Mouse (Mus musculus) intestine, embryonic 16.5 days (tissue): ENCODE measurements around the gene Cdk17. TPM values are rescaled to one million over a fixed set of nuclear protein-coding genes. Genes with fewer than 3 reads are reported as not detected.

Experiments used
- ATAC-seq: fragments of 200-750 bp; cut with Nextera tagmentation; 2 replicates; pipeline ENCODE4 v1.8.0; 2017; ENCODE audit warnings: moderate TSS enrichment, moderate library complexity
- H3K27ac ChIP-seq: fragments of 300-500 bp; sonication (generic); 2 replicates; pipeline ENCODE4 v1.5.1; 2014; ENCODE audit warnings: mild to moderate bottlenecking, low read length
- H3K27me3 ChIP-seq: fragments of 300-500 bp; sonication (generic); replicated peaks from 2 replicates; pipeline ENCODE4 v1.6.1; 2014; ENCODE audit warnings: low read length, control low read depth, mixed read lengths; ENCODE audit not compliant: control insufficient read depth, insufficient read depth
- H3K36me3 ChIP-seq: fragments of 300-500 bp; sonication (generic); 2 replicates; pipeline ENCODE4 v1.6.1; 2014; ENCODE audit warnings: low read length, control low read depth; ENCODE audit not compliant: control insufficient read depth, insufficient read depth
- H3K4me1 ChIP-seq: fragments of 300-500 bp; sonication (generic); 2 replicates; pipeline ENCODE4 v1.6.1; 2014; ENCODE audit warnings: low read length, control low read depth, mixed read lengths; ENCODE audit not compliant: control insufficient read depth, insufficient read depth
- H3K4me2 ChIP-seq: fragments of 300-500 bp; sonication (generic); 2 replicates; pipeline ENCODE4 v1.6.1; 2014; ENCODE audit warnings: low read depth, low read length, control low read depth
- H3K4me3 ChIP-seq: fragments of 300-500 bp; sonication (generic); 2 replicates; pipeline ENCODE4 v1.5.1; 2014; ENCODE audit warnings: mild to moderate bottlenecking, low read length
- H3K9ac ChIP-seq: fragments of 300-500 bp; sonication (generic); 2 replicates; pipeline ENCODE4 v1.6.1; 2014; ENCODE audit warnings: low read depth, low read length
- H3K9me3 ChIP-seq: fragments of 300-500 bp; sonication (generic); 2 replicates; pipeline ENCODE4 v1.6.1; 2016; ENCODE audit warnings: low read length, control low read depth; ENCODE audit not compliant: control insufficient read depth
- WGBS: fragments of 180-500 bp; shearing (Covaris S2); extraction: QIAGEN DNeasy Blood & Tissue Kit; methylation state at CpG from one replicate; pipeline ENCODE4 v1.1.7; 2014; 5-methylcytosine and 5-hydroxymethylcytosine counted together
- polyA plus RNA-seq: library from polyadenylated mRNA; unstranded; fragments of >200 nt; fragmentation: Nextera tagmentation; extraction: Ambion mirVana; gene quantifications from 2 replicates; pipeline ENCODE4 v1.2.1, GENCODE M21; 2015

The Cdk17 gene
- polyA plus RNA-seq, 1 experiment from 2014 or later, result 8.3 TPM

DNA sequence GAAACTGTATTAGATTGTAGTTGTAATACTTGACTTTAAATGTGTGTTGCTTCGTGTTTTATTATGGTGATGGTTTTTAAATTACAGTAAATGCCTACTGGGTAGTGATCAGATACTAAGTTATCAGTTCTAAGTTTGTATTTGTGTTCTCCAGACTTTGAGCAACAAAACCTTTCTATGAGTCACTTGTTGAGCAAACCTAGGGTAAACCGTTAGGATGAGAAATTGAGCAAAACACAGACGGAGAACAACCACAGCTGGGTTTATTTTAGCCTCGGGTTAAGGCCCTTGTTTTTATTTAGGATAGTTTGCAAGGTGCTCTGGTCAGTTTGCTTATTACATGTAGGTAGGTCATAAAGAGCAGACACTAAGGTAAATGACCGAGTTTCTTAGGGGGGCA lies 46.5 kb downstream of the Cdk17 start:
- H3K27ac ChIP-seq, result no peak overlapping the region
- H3K27me3 ChIP-seq, result no peaks in the 10 kb centered on the region
- no peaks in the 10 kb centered on the region for H3K9me3 ChIP-seq
- no peak overlapping the region for H3K9ac ChIP-seq
- WGBS, result 75% methylated on average over 5 of the region's 5 CpGs
- no peak overlapping the region for H3K4me3 ChIP-seq
- H3K36me3 ChIP-seq, result no peaks in the 10 kb centered on the region
- no peak for ATAC-seq
- H3K4me2 ChIP-seq, result no peak overlapping the region
- H3K4me1 ChIP-seq, result no peaks in the 10 kb centered on the region

DNA sequence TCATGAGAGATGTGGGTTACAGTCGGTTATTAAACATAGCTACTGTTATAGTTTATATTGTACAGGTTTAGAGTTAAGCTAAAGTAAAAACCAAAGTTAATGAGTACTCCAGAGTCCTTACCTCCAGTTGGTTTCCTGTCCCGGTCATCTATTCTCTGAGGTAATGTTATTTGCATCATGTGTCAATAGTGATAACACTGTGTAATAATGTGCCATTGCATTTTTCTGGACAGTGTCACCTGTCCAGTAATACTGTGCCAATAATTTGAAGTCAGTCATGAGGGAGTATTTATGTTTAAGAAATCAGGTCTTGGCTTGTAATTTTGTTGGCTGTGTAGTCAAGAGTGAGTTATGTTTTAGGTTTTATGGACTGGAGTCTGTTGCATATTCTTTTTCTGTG lies 52.0 kb downstream of the Cdk17 start:
- H3K9ac ChIP-seq, result no peak overlapping the region
- no peak for ATAC-seq
- H3K36me3 ChIP-seq, result peaks cover 3% of the 10 kb centered on the region; the same call in 1 of the 2 replicates
- no peak overlapping the region for H3K27ac ChIP-seq
- H3K4me2 ChIP-seq, result no peak overlapping the region
- H3K4me1 ChIP-seq, result no peaks in the 10 kb centered on the region; the same call in 1 of the 2 replicates
- H3K27me3 ChIP-seq, result no peaks in the 10 kb centered on the region
- H3K9me3 ChIP-seq, result peaks cover 2% of the 10 kb centered on the region; the same call in 1 of the 2 replicates
- WGBS, result 73% methylated on average over 2 of the region's 2 CpGs
- H3K4me3 ChIP-seq, result no peak overlapping the region

DNA sequence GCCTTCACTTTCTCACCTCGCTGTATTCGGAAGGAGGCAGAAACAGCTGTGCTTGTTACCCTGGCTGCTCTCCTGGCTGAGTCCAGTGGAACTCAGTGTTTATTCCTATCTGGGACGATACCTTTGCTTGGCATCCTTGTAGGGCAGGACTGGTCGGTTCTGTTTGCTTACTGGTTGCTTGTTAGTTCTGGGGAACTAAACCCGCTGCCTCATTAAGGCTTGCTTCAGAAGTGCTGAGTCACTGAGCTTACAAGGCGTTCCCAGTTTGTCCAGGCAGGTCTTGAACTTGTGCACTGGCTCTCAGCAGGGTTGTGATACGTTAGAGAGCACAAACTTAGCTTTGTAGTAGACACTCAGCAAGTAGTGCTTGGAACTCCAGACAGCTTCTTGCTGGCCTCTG lies 52.7 kb downstream of the Cdk17 start:
- WGBS, result 78% methylated on average over 7 of the region's 7 CpGs
- peaks cover 3% of the 10 kb centered on the region; the same call in 1 of the 2 replicates for H3K36me3 ChIP-seq
- H3K27me3 ChIP-seq, result no peaks in the 10 kb centered on the region
- no peaks in the 10 kb centered on the region; the same call in 1 of the 2 replicates for H3K4me1 ChIP-seq
- no peak overlapping the region for H3K9ac ChIP-seq
- no peak for ATAC-seq
- H3K27ac ChIP-seq, result no peak overlapping the region
- no peak overlapping the region for H3K4me2 ChIP-seq
- H3K4me3 ChIP-seq, result no peak overlapping the region
- peaks cover 2% of the 10 kb centered on the region; the same call in 1 of the 2 replicates for H3K9me3 ChIP-seq

DNA sequence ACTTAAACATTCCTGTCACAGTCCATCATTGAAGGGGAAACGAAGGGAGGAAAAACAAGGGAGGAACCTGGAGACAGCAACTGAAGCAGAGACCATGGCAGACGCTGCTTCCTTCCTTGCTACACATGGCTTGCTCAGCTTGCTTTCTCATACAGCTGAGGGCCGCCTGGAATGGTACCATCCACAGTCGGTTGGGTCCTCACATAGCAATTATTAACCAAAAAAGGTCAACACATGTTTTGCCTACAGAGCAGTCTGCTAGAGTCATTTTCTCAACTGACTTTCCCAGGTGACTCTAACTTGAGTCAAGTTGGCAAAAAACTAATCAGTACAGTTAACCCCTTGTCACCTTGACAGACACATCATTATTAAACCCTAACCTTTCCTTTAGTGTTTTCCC lies 53.6 kb downstream of the Cdk17 start:
- peaks cover 2% of the 10 kb centered on the region; the same call in 1 of the 2 replicates for H3K9me3 ChIP-seq
- H3K9ac ChIP-seq, result no peak overlapping the region
- 61% methylated on average over 4 of the region's 4 CpGs for WGBS
- no peaks in the 10 kb centered on the region for H3K27me3 ChIP-seq
- H3K4me3 ChIP-seq, result no peak overlapping the region
- ATAC-seq, result no peak
- H3K27ac ChIP-seq, result no peak overlapping the region
- no peak overlapping the region for H3K4me2 ChIP-seq
- no peaks in the 10 kb centered on the region; the same call in 1 of the 2 replicates for H3K4me1 ChIP-seq
- peaks cover 3% of the 10 kb centered on the region; the same call in 1 of the 2 replicates for H3K36me3 ChIP-seq

DNA sequence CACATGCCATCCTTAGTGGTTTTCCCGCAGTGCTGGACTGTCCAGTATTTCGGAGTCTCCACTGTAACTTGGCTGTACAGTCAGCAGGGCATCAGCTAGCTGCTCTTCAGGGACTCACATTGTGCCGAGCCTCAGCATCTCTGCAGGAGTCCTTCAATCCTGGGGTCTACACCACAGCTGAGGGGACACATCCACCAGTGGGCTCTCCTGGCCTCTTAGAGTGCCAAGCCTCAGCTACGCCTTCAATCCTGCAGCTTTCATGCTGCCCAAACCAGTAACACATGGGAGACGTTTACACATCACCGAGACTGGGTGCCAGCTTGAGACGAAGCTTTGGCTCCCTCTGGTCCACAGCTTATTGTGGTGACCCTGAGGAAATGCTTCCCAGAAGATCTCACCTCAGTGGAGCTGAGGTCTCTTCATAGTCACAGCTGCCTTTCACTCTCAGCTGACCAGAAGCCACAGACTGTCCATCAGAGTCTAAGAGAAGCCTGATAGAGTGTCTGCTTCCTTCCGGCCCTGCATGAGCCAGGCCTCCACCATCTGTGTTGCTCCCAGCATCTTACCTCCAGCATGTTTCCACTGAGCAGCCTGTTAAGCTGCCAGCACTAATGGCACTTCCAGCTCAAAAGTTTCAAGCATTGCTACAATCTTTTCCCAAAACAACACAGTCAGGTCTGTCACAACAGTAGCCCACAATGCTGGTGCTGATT lies 54.5 kb downstream of the Cdk17 start:
- Histone ChIP-seq H3K4me3 (no peak overlapping the region), H3K9me3 (peaks cover 2% of the 10 kb centered on the region; the same call in 1 of the 2 replicates), H3K9ac (no peak overlapping the region), H3K27me3 (no peaks in the 10 kb centered on the region), H3K36me3 (peaks cover 3% of the 10 kb centered on the region; the same call in 1 of the 2 replicates), H3K27ac (no peak overlapping the region), H3K4me1 (no peaks in the 10 kb centered on the region; the same call in 1 of the 2 replicates), H3K4me2 (no peak overlapping the region)
- no peak for ATAC-seq
- WGBS, result 91% methylated on average over 8 of the region's 8 CpGs

DNA sequence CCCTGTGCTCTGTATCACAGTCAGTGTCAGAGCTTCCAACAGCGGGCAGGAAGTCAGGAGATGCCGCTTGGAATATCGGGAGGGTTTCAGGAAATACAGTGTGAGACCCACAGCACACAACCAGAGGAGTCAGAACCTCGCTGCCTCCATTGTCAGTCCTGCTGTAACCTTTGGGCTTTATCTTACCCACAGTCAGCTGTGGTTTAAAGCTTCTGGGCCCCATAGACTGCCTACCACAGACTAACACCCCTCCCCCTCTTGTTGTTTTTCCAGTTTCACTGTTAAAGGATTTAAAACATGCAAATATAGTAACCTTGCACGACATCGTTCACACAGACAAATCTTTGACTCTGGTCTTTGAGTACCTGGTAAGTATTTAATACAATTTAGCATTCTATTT lies 65.1 kb downstream of the Cdk17 start:
- Histone ChIP-seq H3K4me3 (no peak overlapping the region), H3K9ac (no peak overlapping the region), H3K4me2 (no peak overlapping the region), H3K36me3 (peaks cover 3% of the 10 kb centered on the region; the same call in 1 of the 2 replicates), H3K27ac (no peak overlapping the region), H3K27me3 (no peaks in the 10 kb centered on the region), H3K9me3 (no peaks in the 10 kb centered on the region), H3K4me1 (no peaks in the 10 kb centered on the region)
- 84% methylated on average over 6 of the region's 6 CpGs for WGBS
- no peak for ATAC-seq

DNA sequence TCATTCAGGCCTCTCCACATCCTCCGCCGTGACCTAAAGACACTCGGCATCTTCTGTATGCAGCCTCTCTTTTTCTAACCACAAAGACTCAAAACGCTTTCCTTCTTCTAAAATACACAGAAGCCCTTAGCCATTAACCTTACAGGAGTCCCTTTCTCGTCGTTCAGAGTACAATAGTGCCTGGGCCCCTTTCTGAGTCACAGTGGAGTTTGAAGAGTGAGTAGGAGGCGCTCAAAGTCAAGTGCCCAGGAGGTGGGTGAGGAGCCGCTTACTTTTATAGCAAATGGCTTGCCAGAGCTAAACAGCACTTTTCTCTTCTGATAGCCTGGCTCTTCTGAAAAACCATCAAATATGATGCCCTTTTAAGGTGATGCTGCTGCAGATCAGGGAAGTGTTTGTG lies 67.2 kb downstream of the Cdk17 start:
- no peak overlapping the region for H3K27ac ChIP-seq
- no peak overlapping the region for H3K4me3 ChIP-seq
- H3K4me1 ChIP-seq, result no peaks in the 10 kb centered on the region
- no peak overlapping the region for H3K4me2 ChIP-seq
- no peak for ATAC-seq
- H3K36me3 ChIP-seq, result peaks cover 6% of the 10 kb centered on the region; the same call in 1 of the 2 replicates
- WGBS, result 71% methylated on average over 8 of the region's 8 CpGs
- no peaks in the 10 kb centered on the region for H3K27me3 ChIP-seq
- no peaks in the 10 kb centered on the region for H3K9me3 ChIP-seq
- H3K9ac ChIP-seq, result no peak overlapping the region

DNA sequence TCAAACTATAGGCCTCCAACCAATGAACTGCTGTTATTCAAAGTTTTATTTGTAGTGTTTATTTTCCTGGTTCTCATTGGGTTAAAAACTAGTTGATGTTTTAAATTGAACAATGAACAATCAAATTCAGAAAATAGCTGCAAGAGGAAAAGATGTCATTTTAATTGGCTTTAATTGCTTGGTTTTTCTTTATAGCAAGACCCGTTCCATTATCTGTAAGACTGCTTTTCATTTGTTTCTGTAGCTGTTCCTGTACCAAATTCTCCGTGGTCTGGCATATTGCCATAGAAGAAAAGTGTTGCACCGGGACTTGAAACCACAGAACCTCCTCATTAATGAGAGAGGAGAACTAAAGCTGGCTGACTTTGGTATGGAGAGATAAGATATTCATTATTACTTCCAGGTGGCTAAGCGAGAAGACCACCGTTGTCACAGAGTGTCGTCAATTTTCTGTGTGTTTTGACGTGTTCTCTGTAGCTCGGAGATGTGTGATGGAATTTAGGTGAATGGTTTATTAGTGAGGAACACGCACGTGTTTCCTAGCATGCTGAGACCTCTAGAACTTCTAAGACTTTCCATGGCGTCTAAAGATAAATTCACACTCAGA lies 67.8 kb downstream of the Cdk17 start:
- Histone ChIP-seq H3K27ac (no peak overlapping the region), H3K4me1 (no peaks in the 10 kb centered on the region), H3K27me3 (no peaks in the 10 kb centered on the region), H3K9me3 (no peaks in the 10 kb centered on the region), H3K9ac (no peak overlapping the region), H3K4me3 (no peak overlapping the region), H3K4me2 (no peak overlapping the region), H3K36me3 (peaks cover 7% of the 10 kb centered on the region; the same call in 1 of the 2 replicates)
- ATAC-seq, result no peak
- WGBS, result 81% methylated on average over 11 of the region's 11 CpGs

DNA sequence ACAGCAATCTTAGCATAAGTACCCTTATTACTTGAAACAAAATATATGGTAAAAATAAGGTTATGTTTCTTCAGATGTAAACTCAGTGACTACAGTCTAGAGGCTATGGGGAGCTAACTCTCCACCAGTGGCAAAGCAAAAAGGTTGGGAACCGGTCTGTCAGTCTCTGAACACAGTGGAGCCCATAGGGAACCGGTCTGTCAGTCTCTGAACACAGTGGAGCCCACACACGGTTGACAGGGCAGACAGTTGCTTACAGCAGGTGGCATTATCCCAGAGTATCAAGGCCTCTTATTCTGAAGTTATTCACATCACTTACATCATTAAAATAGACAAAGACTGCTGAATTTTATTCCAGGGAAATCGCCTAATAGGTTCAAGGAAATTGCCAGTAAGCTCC lies 70.8 kb downstream of the Cdk17 start:
- H3K4me1 ChIP-seq, result no peaks in the 10 kb centered on the region
- no peaks in the 10 kb centered on the region for H3K9me3 ChIP-seq
- no peak overlapping the region for H3K4me2 ChIP-seq
- 91% methylated on average over 4 of the region's 4 CpGs for WGBS
- H3K27me3 ChIP-seq, result no peaks in the 10 kb centered on the region
- H3K4me3 ChIP-seq, result no peak overlapping the region
- no peak overlapping the region for H3K27ac ChIP-seq
- peaks cover 7% of the 10 kb centered on the region; the same call in 1 of the 2 replicates for H3K36me3 ChIP-seq
- no peak overlapping the region for H3K9ac ChIP-seq
- ATAC-seq, result no peak
